Mouse (Mus musculus): Measurements from ENCODE around the gene Cdc42ep1.

DNA sequence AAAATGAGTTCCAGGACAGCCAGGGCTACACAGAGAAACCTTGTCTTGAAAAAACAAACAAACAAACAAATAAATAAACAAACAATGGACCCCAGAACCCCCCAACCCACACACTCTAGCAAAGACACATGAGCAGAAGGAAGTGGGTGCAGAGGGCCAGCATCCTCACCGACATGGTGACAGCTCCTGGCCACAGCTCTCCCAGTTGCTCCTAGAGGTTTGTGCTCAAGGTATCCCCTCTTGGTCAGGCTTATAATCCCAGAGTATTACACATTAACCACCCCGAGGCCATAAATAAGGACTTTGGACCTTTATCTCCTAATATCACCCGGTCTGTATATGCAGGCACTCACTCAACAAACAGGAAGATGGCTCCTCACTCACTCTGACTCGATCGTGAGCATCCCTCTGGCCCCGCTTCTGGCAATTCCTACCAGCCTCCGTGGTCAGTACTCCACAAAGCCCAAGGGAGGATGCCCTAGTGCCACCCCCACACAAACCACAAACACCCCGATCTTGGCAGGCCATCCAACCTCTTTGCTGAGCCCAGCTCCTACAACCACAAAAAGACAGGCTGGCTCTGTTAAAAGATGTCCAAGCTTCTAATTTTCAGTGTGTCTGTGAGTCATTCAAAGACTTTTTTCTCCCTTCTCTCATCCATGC lies 13.0 kb downstream of the Cdc42ep1 start, which contains the start of gene Lgals2:
- no peak for TF ChIP-seq GATA1 (IDR thresholded peaks at IDR 0.05; ENCODE audit: borderline replicate concordance, low read length)
- TF ChIP-seq FLI1 (IDR thresholded peaks at IDR 0.05; ENCODE audit: low read length): no peak

All from megakaryocyte, embryonic 14.5 days (primary cell).